Mouse (Mus musculus) spleen, postnatal 10 days (tissue): Measurements from ENCODE around the gene Bloc1s5.

ENCODE experiments used
- DNase-seq, 2 experiments: peaks; one replicate each; pipeline ENCODE4 v3.0.0; 2021 to 2022; ENCODE audit warnings: low spot score in 2 of 2

Gene Bloc1s5

GRCm38 (mm10) chr13:38573281-38573680, 61.6 kb downstream of the Bloc1s5 start:
- DNase-seq: no peak

- DNase-seq: no peak
These were observed 69.7 kb downstream of the Bloc1s5 start for GRCm38 (mm10) chr13:38565245-38565644.

GRCm38 (mm10) chr13:38554611-38555010, 80.3 kb downstream of the Bloc1s5 start:
- DNase-seq: no peak

- no peak for DNase-seq
These were observed 80.7 kb downstream of the Bloc1s5 start for GRCm38 (mm10) chr13:38554210-38554609.

GRCm38 (mm10) chr13:38548681-38549080, 86.2 kb downstream of the Bloc1s5 start:
- no peak for DNase-seq

GRCm38 (mm10) chr13:38547717-38548116, 87.2 kb downstream of the Bloc1s5 start:
- no peak for DNase-seq

GRCm38 (mm10) chr13:38546754-38547153, 88.2 kb downstream of the Bloc1s5 start:
- no peak for DNase-seq

- no peak for DNase-seq
These were observed 89.4 kb downstream of the Bloc1s5 start for GRCm38 (mm10) chr13:38545460-38545859.

GRCm38 (mm10) chr13:38544769-38545445, 90.0 kb downstream of the Bloc1s5 start:
- DNase-seq: no peak

GRCm38 (mm10) chr13:38543455-38544125, 91.3 kb downstream of the Bloc1s5 start:
- DNase-seq: no peak
